Mouse (Mus musculus): ENCODE measurements around the gene Prr12. TPM values are rescaled to one million over a fixed set of nuclear protein-coding genes. Genes with fewer than 3 reads are reported as not detected.

The Prr12 gene
- polyA plus RNA-seq, 1 experiment from 2014 or later: 17.9 TPM

- Histone ChIP-seq H3K9me3 (ENCODE audit: control insufficient read depth, low read length) (no peaks in the 10 kb centered on the region), H3K9ac (replicated peaks; ENCODE audit: low read depth, low read length) (no peak overlapping the region), H3K4me1 (ENCODE audit: control insufficient read depth, insufficient read depth, low read length) (0 out of 2 replicates have a peak, but pooled peaks cover 4% of the 10 kb centered on the region), H3K27ac (ENCODE audit: low read depth, low read length) (no peak overlapping the region), H3K27me3 (ENCODE audit: control insufficient read depth, insufficient read depth, low read length) (no peaks in the 10 kb centered on the region), H3K36me3 (ENCODE audit: control insufficient read depth, insufficient read depth, low read length) (no peaks in the 10 kb centered on the region), H3K4me3 (ENCODE audit: low read depth, low read length) (no peak overlapping the region), H3K4me2 (ENCODE audit: low read depth, low read length) (no peak overlapping the region)
- WGBS: 58% methylated on average over 12 of the region's 12 CpGs
- no peak for ATAC-seq (ENCODE audit: low read depth)
Observed at GRCm38 (mm10) chr7:45092828-45093515, 40.3 kb upstream of the Prr12 start.

- peak; percentile 94 for ATAC-seq (ENCODE audit: low read depth)
- Histone ChIP-seq H3K27ac (ENCODE audit: low read depth, low read length) (no peak within 1 kb of the TSS), H3K27me3 (ENCODE audit: control insufficient read depth, insufficient read depth, low read length) (no peaks in the 10 kb centered on the region), H3K4me2 (ENCODE audit: low read depth, low read length) (peak within 1 kb of the TSS; percentile 56), H3K4me3 (ENCODE audit: low read depth, low read length) (peak within 1 kb of the TSS; percentile 30), H3K9me3 (ENCODE audit: control insufficient read depth, low read length) (no peaks in the 10 kb centered on the region), H3K36me3 (ENCODE audit: control insufficient read depth, insufficient read depth, low read length) (no peaks in the 10 kb centered on the region), H3K9ac (replicated peaks; ENCODE audit: low read depth, low read length) (peak within 1 kb of the TSS; percentile 52), H3K4me1 (ENCODE audit: control insufficient read depth, insufficient read depth, low read length) (0 out of 2 replicates have a peak, but pooled peaks cover 4% of the 10 kb centered on the region)
- under 1% methylated on average over 16 of the region's 16 CpGs for WGBS
Observed at GRCm38 (mm10) chr7:45092048-45092447, 39.4 kb upstream of the Prr12 start, which contains the start of gene Rcn3. Gene Rcn3, minus strand, starts transcription at chr7:45092221.

- H3K9ac ChIP-seq (replicated peaks; ENCODE audit: low read depth, low read length): peak overlapping the region; percentile 52
- no peaks in the 10 kb centered on the region for H3K36me3 ChIP-seq (ENCODE audit: control insufficient read depth, insufficient read depth, low read length)
- 0 out of 2 replicates have a peak, but pooled peaks have one; percentile 10 for ATAC-seq (ENCODE audit: low read depth)
- H3K27me3 ChIP-seq (ENCODE audit: control insufficient read depth, insufficient read depth, low read length): no peaks in the 10 kb centered on the region
- no peak overlapping the region for H3K27ac ChIP-seq (ENCODE audit: low read depth, low read length)
- 17% methylated on average over 35 of the region's 35 CpGs for WGBS
- H3K4me2 ChIP-seq (ENCODE audit: low read depth, low read length): peak overlapping the region; percentile 56
- H3K9me3 ChIP-seq (ENCODE audit: control insufficient read depth, low read length): no peaks in the 10 kb centered on the region
- H3K4me3 ChIP-seq (ENCODE audit: low read depth, low read length): peak overlapping the region; percentile 30
- H3K4me1 ChIP-seq (ENCODE audit: control insufficient read depth, insufficient read depth, low read length): 0 out of 2 replicates have a peak, but pooled peaks cover 4% of the 10 kb centered on the region
Observed at GRCm38 (mm10) chr7:45091001-45091990, 38.6 kb upstream of the Prr12 start.

- ATAC-seq (ENCODE audit: low read depth): no peak
- H3K36me3 ChIP-seq (ENCODE audit: control insufficient read depth, insufficient read depth, low read length): no peaks in the 10 kb centered on the region
- H3K9me3 ChIP-seq (ENCODE audit: control insufficient read depth, low read length): no peaks in the 10 kb centered on the region
- 87% methylated on average over 13 of the region's 13 CpGs for WGBS
- H3K27ac ChIP-seq (ENCODE audit: low read depth, low read length): no peak overlapping the region
- no peaks in the 10 kb centered on the region for H3K27me3 ChIP-seq (ENCODE audit: control insufficient read depth, insufficient read depth, low read length)
- H3K4me2 ChIP-seq (ENCODE audit: low read depth, low read length): 0 out of 2 replicates have a peak overlapping the region, but pooled peaks have one; percentile 56
- H3K4me1 ChIP-seq (ENCODE audit: control insufficient read depth, insufficient read depth, low read length): 0 out of 2 replicates have a peak, but pooled peaks cover 4% of the 10 kb centered on the region
- peak overlapping the region; percentile 30; the same call in 1 of the 2 replicates for H3K4me3 ChIP-seq (ENCODE audit: low read depth, low read length)
- H3K9ac ChIP-seq (replicated peaks; ENCODE audit: low read depth, low read length): no peak overlapping the region
Observed at GRCm38 (mm10) chr7:45090251-45090977, 37.7 kb upstream of the Prr12 start.

GRCm38 (mm10) chr7:45088597-45088996 is 35.9 kb upstream of the Prr12 start:
- H3K9me3 ChIP-seq (ENCODE audit: control insufficient read depth, low read length): no peaks in the 10 kb centered on the region

GRCm38 (mm10) chr7:45086084-45086483 is 33.4 kb upstream of the Prr12 start:
- Histone ChIP-seq H3K27me3 (ENCODE audit: control insufficient read depth, insufficient read depth, low read length) (no peaks in the 10 kb centered on the region), H3K4me1 (ENCODE audit: control insufficient read depth, insufficient read depth, low read length) (0 out of 2 replicates have a peak, but pooled peaks cover under 1% of the 10 kb centered on the region), H3K9ac (replicated peaks; ENCODE audit: low read depth, low read length) (no peak overlapping the region), H3K36me3 (ENCODE audit: control insufficient read depth, insufficient read depth, low read length) (no peaks in the 10 kb centered on the region), H3K27ac (ENCODE audit: low read depth, low read length) (no peak overlapping the region), H3K4me3 (ENCODE audit: low read depth, low read length) (no peak overlapping the region), H3K9me3 (ENCODE audit: control insufficient read depth, low read length) (no peaks in the 10 kb centered on the region), H3K4me2 (ENCODE audit: low read depth, low read length) (no peak overlapping the region)
- 81% methylated on average over 4 of the region's 4 CpGs for WGBS
- no peak for ATAC-seq (ENCODE audit: low read depth)

More at GRCm38 (mm10) chr7:45088597-45088996, 35.9 kb upstream of the Prr12 start:
- Histone ChIP-seq H3K4me3 (ENCODE audit: low read depth, low read length) (no peak overlapping the region), H3K27ac (ENCODE audit: low read depth, low read length) (no peak overlapping the region), H3K4me2 (ENCODE audit: low read depth, low read length) (no peak overlapping the region), H3K9ac (replicated peaks; ENCODE audit: low read depth, low read length) (no peak overlapping the region), H3K36me3 (ENCODE audit: control insufficient read depth, insufficient read depth, low read length) (no peaks in the 10 kb centered on the region), H3K27me3 (ENCODE audit: control insufficient read depth, insufficient read depth, low read length) (no peaks in the 10 kb centered on the region), H3K4me1 (ENCODE audit: control insufficient read depth, insufficient read depth, low read length) (0 out of 2 replicates have a peak, but pooled peaks cover 4% of the 10 kb centered on the region)
- WGBS: 91% methylated on average over 17 of the region's 17 CpGs
- ATAC-seq (ENCODE audit: low read depth): no peak

- ATAC-seq (ENCODE audit: low read depth): no peak
- H3K36me3 ChIP-seq (ENCODE audit: control insufficient read depth, insufficient read depth, low read length): no peaks in the 10 kb centered on the region
- H3K4me3 ChIP-seq (ENCODE audit: low read depth, low read length): no peak overlapping the region
- no peaks in the 10 kb centered on the region for H3K27me3 ChIP-seq (ENCODE audit: control insufficient read depth, insufficient read depth, low read length)
- 90% methylated on average over 22 of the region's 22 CpGs for WGBS
- no peak overlapping the region for H3K9ac ChIP-seq (replicated peaks; ENCODE audit: low read depth, low read length)
- H3K9me3 ChIP-seq (ENCODE audit: control insufficient read depth, low read length): no peaks in the 10 kb centered on the region
- H3K4me2 ChIP-seq (ENCODE audit: low read depth, low read length): no peak overlapping the region
- no peaks in the 10 kb centered on the region for H3K4me1 ChIP-seq (ENCODE audit: control insufficient read depth, insufficient read depth, low read length)
- H3K27ac ChIP-seq (ENCODE audit: low read depth, low read length): peak overlapping the region; percentile 12; the same call in 1 of the 2 replicates
Observed at GRCm38 (mm10) chr7:45083300-45083890, 30.7 kb upstream of the Prr12 start.

All from neural tube, embryonic 14.5 days (tissue).